Mouse (Mus musculus): ENCODE results near the gene Tssc4. TPM values are rescaled to one million over a fixed set of nuclear protein-coding genes. Genes with fewer than 3 reads are reported as not detected.

The Tssc4 gene
- total and polyA plus RNA-seq, 3 experiments, result 44.1 to 55.1 (median 49.8) TPM

GRCm38 (mm10) chr7:143025496-143025895, 43.6 kb upstream of the Tssc4 start:
- H3K36me3 ChIP-seq (replicated peaks in 1 of 2; ENCODE audit: control insufficient read depth in 1 of 2, insufficient read depth in 1 of 2, low read length in 1 of 2), result peaks cover 0 to 8% of the 10 kb centered on the region in 2 experiments
- no peak overlapping the region for H3K4me3 ChIP-seq (replicated peaks in 1 of 3; ENCODE audit: low read depth in 2 of 3, low read length in 2 of 3, poor library complexity in 1 of 3)
- dilution Hi-C loops (cut with MboI; ENCODE audit: extremely low pct_ligation_motif_present, extremely low pct_unique_long_range_greater_than_20kb, low sequenced_read_pairs), result no loop called here
- H3K4me1 ChIP-seq (ENCODE audit: control insufficient read depth in 1 of 2, insufficient read depth in 2 of 2), result peaks cover 17 to 56% of the 10 kb centered on the region in 2 experiments
- in situ Hi-C loops (cut with MboI; ENCODE audit: low pct_ligation_motif_present, low pct_unique_long_range_greater_than_20kb, low sequenced_read_pairs), result no loop called here
- no peak overlapping the region for H3K27ac ChIP-seq (ENCODE audit: insufficient read depth, low read depth)
- TF ChIP-seq USF1 (IDR thresholded peaks at IDR 0.05; ENCODE audit: low read depth, low read length) (no peak), POLR2AphosphoS2 (IDR thresholded peaks at IDR 0.05; ENCODE audit: low read depth, low read length) (no peak), ZKSCAN1 (IDR thresholded peaks at IDR 0.05; ENCODE audit: borderline replicate concordance, low read depth, low read length) (no peak), RCOR1 (conservative IDR thresholded peaks at IDR 0.05; ENCODE audit: low read depth, low read length) (no peak), ETS1 (conservative IDR thresholded peaks at IDR 0.05; ENCODE audit: low read depth, low read length) (no peak), TBP (conservative IDR thresholded peaks at IDR 0.05; ENCODE audit: low read depth, low read length) (no peak), IRF4 (IDR thresholded peaks at IDR 0.05; ENCODE audit: low read depth, low read length) (no peak), RAD21 (IDR thresholded peaks at IDR 0.05; ENCODE audit: low read depth, low read length) (no peak), MAZ (IDR thresholded peaks at IDR 0.05; ENCODE audit: low read depth, low read length) (no peak), ZNF384 (IDR thresholded peaks at IDR 0.05; ENCODE audit: low read depth, low read length) (no peak), CHD2 (IDR thresholded peaks at IDR 0.05; ENCODE audit: low read length) (no peak)
- DNase-seq (ENCODE audit: extremely low read depth), result no peak
- H3K4me2 ChIP-seq (ENCODE audit: insufficient read depth, low read depth, poor library complexity, severe bottlenecking), result no peak overlapping the region
- H3K9me3 ChIP-seq (replicated peaks; ENCODE audit: low read length), result peaks cover 13% of the 10 kb centered on the region
- no peaks in the 10 kb centered on the region for H3K27me3 ChIP-seq (replicated peaks)
- no peak overlapping the region for H3K9ac ChIP-seq (ENCODE audit: insufficient read depth, low read depth)
- H3K79me2 ChIP-seq (replicated peaks; ENCODE audit: control insufficient read depth, extremely low read depth, insufficient read depth, poor library complexity, severe bottlenecking), result no peaks in the 10 kb centered on the region

- TF ChIP-seq ZMIZ1 (IDR thresholded peaks at IDR 0.05; ENCODE audit: low read depth, low read length), result no peak
- no peak for TF ChIP-seq CHD1 (IDR thresholded peaks at IDR 0.05; ENCODE audit: low read depth, low read length)
- no peak for TF ChIP-seq ELF1 (IDR thresholded peaks at IDR 0.05; ENCODE audit: low read depth, low read length)
- TF ChIP-seq POLR2A (IDR thresholded peaks at IDR 0.05; ENCODE audit: low read depth, low read length), result no peak
- no peak for TF ChIP-seq MEF2A (IDR thresholded peaks at IDR 0.05; ENCODE audit: borderline replicate concordance, low read depth, low read length)
- no peak for TF ChIP-seq MAFK (IDR thresholded peaks at IDR 0.05; ENCODE audit: insufficient replicate concordance, low read length)
- TF ChIP-seq TBP (conservative IDR thresholded peaks at IDR 0.05; ENCODE audit: low read depth, low read length), result no peak
- no peak for TF ChIP-seq TCF12 (IDR thresholded peaks at IDR 0.05; ENCODE audit: low read depth, low read length)
- H3K9me3 ChIP-seq (replicated peaks; ENCODE audit: low read length), result peaks cover 13% of the 10 kb centered on the region
- in situ Hi-C loops (cut with MboI; ENCODE audit: low pct_ligation_motif_present, low pct_unique_long_range_greater_than_20kb, low sequenced_read_pairs), result no loop called here
These were observed 41.9 kb upstream of the Tssc4 start for GRCm38 (mm10) chr7:143027196-143027595.

More at GRCm38 (mm10) chr7:143027196-143027595, 41.9 kb upstream of the Tssc4 start:
- peaks cover 0 to 8% of the 10 kb centered on the region in 2 experiments for H3K36me3 ChIP-seq (replicated peaks in 1 of 2; ENCODE audit: control insufficient read depth in 1 of 2, insufficient read depth in 1 of 2, low read length in 1 of 2)
- H3K27ac ChIP-seq (ENCODE audit: insufficient read depth, low read depth), result no peak overlapping the region
- no peak overlapping the region for H3K9ac ChIP-seq (ENCODE audit: insufficient read depth, low read depth)
- dilution Hi-C loops (cut with MboI; ENCODE audit: extremely low pct_ligation_motif_present, extremely low pct_unique_long_range_greater_than_20kb, low sequenced_read_pairs), result no loop called here
- H3K4me2 ChIP-seq (ENCODE audit: insufficient read depth, low read depth, poor library complexity, severe bottlenecking), result no peak overlapping the region
- no peaks in the 10 kb centered on the region for H3K79me2 ChIP-seq (replicated peaks; ENCODE audit: control insufficient read depth, extremely low read depth, insufficient read depth, poor library complexity, severe bottlenecking)
- H3K4me3 ChIP-seq (replicated peaks in 1 of 3; ENCODE audit: low read depth in 2 of 3, low read length in 2 of 3, poor library complexity in 1 of 3), result no peak overlapping the region
- H3K4me1 ChIP-seq (ENCODE audit: control insufficient read depth in 1 of 2, insufficient read depth in 2 of 2), result peaks cover 5 to 39% of the 10 kb centered on the region in 2 experiments; a peak in 3 of 4 replicates
- DNase-seq (ENCODE audit: extremely low read depth), result no peak
- H3K27me3 ChIP-seq (replicated peaks), result no peaks in the 10 kb centered on the region
